Mouse (Mus musculus) neural tube, embryonic 14.5 days (tissue): Measurements from ENCODE around the gene Vwc2. TPM values are rescaled to one million over a fixed set of nuclear protein-coding genes. Genes with fewer than 3 reads are reported as not detected.
A peak's percentile ranks its signal among the peaks of the same experiment; 100 is the strongest.

Experiments
- ATAC-seq: fragments of 200-750 bp; cut with Nextera tagmentation; 2 replicates; pipeline ENCODE4 v1.8.0; 2017; ENCODE audit warnings: low read depth, mild to moderate bottlenecking, moderate TSS enrichment, moderate library complexity
- H3K27ac ChIP-seq: fragments of 300-500 bp; sonication (generic); 2 replicates; pipeline ENCODE4 v1.5.1; 2014; ENCODE audit warnings: low read depth, mild to moderate bottlenecking, control low read depth, low read length, moderate library complexity, mixed read lengths
- H3K27me3 ChIP-seq: fragments of 300-500 bp; sonication (generic); 2 replicates; pipeline ENCODE4 v1.6.1; 2014; ENCODE audit warnings: low read length; ENCODE audit not compliant: control insufficient read depth, insufficient read depth
- H3K36me3 ChIP-seq: fragments of 300-500 bp; sonication (generic); 2 replicates; pipeline ENCODE4 v1.6.1; 2014; ENCODE audit warnings: low read length, mixed read lengths; ENCODE audit not compliant: control insufficient read depth, insufficient read depth
- H3K4me1 ChIP-seq: fragments of 300-500 bp; sonication (generic); 2 replicates; pipeline ENCODE4 v1.6.1; 2014; ENCODE audit warnings: low read length; ENCODE audit not compliant: control insufficient read depth, insufficient read depth
- H3K4me2 ChIP-seq: fragments of 300-500 bp; sonication (generic); 2 replicates; pipeline ENCODE4 v1.6.1; 2014; ENCODE audit warnings: mild to moderate bottlenecking, low read depth, low read length, control low read depth
- H3K4me3 ChIP-seq: fragments of 300-500 bp; sonication (generic); 2 replicates; pipeline ENCODE4 v1.5.1; 2014; ENCODE audit warnings: low read depth, low read length, control low read depth, mixed read lengths
- H3K9ac ChIP-seq: fragments of 300-500 bp; sonication (generic); replicated peaks from 2 replicates; pipeline ENCODE4 v1.6.1; 2014; ENCODE audit warnings: low read depth, mild to moderate bottlenecking, control low read depth, low read length, mixed read lengths
- H3K9me3 ChIP-seq: fragments of 300-500 bp; sonication (generic); 2 replicates; pipeline ENCODE4 v1.6.1; 2016; ENCODE audit warnings: low read length; ENCODE audit not compliant: control insufficient read depth
- WGBS: fragments of 180-500 bp; shearing (Covaris S2); extraction: QIAGEN DNeasy Blood & Tissue Kit; methylation state at CpG from one replicate; pipeline ENCODE4 v1.1.7; 2014; 5-methylcytosine and 5-hydroxymethylcytosine counted together
- polyA plus RNA-seq: library from polyadenylated mRNA; unstranded; fragments of >200 nt; fragmentation: Nextera tagmentation; extraction: Ambion mirVana; gene quantifications from 2 replicates; pipeline ENCODE4 v1.2.1, GENCODE M21; 2014

Gene Vwc2
- polyA plus RNA-seq, 1 experiment from 2014 or later, result 14.0 TPM

DNA sequence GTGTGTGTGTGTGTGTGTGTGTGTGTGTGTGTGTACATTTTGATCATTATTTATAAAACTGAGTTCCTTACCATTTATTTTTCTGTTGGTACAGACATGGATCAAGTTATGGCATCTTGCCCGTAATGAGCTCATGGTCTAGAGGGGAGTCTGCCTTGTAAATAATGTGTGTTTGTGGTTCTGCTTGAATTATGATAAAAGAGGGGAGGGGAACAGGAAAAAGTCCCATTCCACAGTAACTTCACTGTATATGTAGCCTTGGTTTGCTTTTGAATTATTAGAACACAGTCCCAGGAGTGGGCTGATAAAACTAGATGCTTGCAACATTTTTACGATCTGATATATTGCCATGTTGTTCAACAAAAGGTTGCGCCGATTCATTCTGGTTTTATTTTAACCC lies 57.4 kb downstream of the Vwc2 start:
- no peaks in the 10 kb centered on the region for H3K9me3 ChIP-seq
- peak; percentile 70; the same call in 1 of the 2 replicates for ATAC-seq
- no peaks in the 10 kb centered on the region for H3K27me3 ChIP-seq
- H3K27ac ChIP-seq, result no peak overlapping the region
- H3K4me1 ChIP-seq, result no peaks in the 10 kb centered on the region
- no peak overlapping the region for H3K9ac ChIP-seq
- no peaks in the 10 kb centered on the region for H3K36me3 ChIP-seq
- no peak overlapping the region for H3K4me2 ChIP-seq
- H3K4me3 ChIP-seq, result no peak overlapping the region
- 75% methylated on average over 4 of the region's 4 CpGs for WGBS

DNA sequence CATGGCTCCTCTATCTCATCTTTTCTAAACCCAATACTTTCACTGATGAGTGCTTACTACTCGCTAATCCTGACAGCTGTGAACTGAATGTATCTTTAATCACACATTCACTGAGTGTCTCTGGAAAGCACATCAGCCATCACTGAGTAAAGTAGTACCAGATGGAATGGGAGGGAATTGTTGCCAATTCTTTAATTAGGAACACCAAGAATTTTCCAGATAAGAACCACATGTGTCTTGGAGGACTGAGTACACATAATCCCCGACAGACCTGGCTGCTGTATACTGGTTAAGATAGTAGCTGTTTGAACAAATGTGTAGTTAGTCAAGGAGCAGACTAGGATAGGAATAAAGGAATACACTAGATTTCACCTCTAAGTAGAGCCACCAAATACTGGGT lies 61.2 kb downstream of the Vwc2 start:
- Histone ChIP-seq H3K27me3 (no peaks in the 10 kb centered on the region), H3K4me1 (no peaks in the 10 kb centered on the region), H3K4me2 (no peak overlapping the region), H3K27ac (no peak overlapping the region), H3K4me3 (no peak overlapping the region), H3K9ac (no peak overlapping the region), H3K36me3 (no peaks in the 10 kb centered on the region), H3K9me3 (no peaks in the 10 kb centered on the region)
- 89% methylated on average over 2 of the region's 2 CpGs for WGBS
- no peak for ATAC-seq

DNA sequence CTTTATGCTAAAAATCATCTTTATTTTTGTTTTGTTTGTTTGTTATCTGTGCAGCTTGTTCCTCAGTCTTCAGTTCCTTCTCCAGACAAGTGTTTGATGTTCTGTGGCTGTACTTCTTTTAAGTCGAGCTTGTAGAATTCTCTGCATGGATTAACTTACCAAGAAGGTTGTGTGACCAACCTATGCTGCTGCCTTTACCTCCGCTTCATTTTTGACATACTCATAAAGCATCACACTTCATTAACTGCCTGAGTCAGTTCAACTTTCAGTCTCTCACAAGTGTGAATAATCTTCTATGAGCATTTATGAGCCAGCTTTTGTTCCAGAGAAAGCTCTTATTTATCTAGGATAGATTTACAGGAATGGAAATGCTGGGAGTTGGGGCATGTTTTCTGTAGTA lies 68.7 kb downstream of the Vwc2 start:
- H3K27ac ChIP-seq, result no peak overlapping the region
- no peak for ATAC-seq
- no peak overlapping the region for H3K4me2 ChIP-seq
- H3K27me3 ChIP-seq, result no peaks in the 10 kb centered on the region
- H3K4me3 ChIP-seq, result no peak overlapping the region
- no peaks in the 10 kb centered on the region for H3K9me3 ChIP-seq
- no peaks in the 10 kb centered on the region for H3K4me1 ChIP-seq
- H3K9ac ChIP-seq, result no peak overlapping the region
- WGBS, result 65% methylated on average over 2 of the region's 2 CpGs
- no peaks in the 10 kb centered on the region for H3K36me3 ChIP-seq

DNA sequence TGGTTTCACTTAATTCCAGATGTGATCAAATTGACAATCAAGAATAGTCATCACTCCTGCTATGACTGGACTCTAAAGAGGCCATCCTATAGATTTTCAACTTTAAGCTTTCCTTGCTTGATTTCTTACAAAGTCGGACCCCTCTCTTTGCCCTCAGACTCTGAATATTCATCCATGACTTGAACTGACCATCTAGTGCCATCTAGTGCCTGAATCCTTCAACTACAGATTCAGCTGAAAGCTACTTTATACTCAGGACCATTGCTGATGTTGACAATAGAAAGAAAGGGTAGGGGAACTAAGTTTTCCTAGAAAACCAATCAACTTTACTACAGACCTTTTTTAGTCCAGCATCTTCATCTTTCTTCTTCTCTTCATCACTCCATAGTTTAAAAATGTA lies 109.1 kb downstream of the Vwc2 start:
- Histone ChIP-seq H3K36me3 (no peaks in the 10 kb centered on the region), H3K4me1 (no peaks in the 10 kb centered on the region), H3K4me3 (no peak overlapping the region), H3K9me3 (no peaks in the 10 kb centered on the region), H3K4me2 (no peak overlapping the region), H3K9ac (no peak overlapping the region), H3K27ac (no peak overlapping the region), H3K27me3 (no peaks in the 10 kb centered on the region)
- peak; percentile 61; the same call in 1 of the 2 replicates for ATAC-seq
- 36% methylated on average over 1 of the region's 1 CpGs for WGBS

DNA sequence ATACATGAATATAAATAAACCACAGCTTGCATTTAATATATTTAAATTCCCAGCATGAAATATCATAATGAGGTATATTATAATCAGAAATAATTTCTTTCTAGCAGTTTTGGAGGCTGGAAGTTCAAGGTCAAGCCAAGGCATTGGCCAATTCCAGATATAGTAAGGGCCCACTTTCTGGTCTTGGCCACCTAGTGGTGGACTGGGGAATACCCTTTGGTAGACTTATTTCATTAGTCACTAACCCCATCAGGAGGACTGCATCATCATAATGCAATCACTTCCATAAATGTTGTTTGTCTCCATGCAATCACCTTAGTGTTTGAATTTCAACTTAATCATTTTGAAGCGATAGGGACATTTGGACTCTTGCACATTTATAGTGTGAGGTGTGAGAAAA lies 125.3 kb downstream of the Vwc2 start:
- Histone ChIP-seq H3K9ac (no peak overlapping the region), H3K4me3 (no peak overlapping the region), H3K27ac (no peak overlapping the region), H3K9me3 (no peaks in the 10 kb centered on the region), H3K4me2 (no peak overlapping the region), H3K36me3 (no peaks in the 10 kb centered on the region), H3K27me3 (no peaks in the 10 kb centered on the region), H3K4me1 (no peaks in the 10 kb centered on the region)
- ATAC-seq, result no peak
- 79% methylated on average over 1 of the region's 1 CpGs for WGBS

DNA sequence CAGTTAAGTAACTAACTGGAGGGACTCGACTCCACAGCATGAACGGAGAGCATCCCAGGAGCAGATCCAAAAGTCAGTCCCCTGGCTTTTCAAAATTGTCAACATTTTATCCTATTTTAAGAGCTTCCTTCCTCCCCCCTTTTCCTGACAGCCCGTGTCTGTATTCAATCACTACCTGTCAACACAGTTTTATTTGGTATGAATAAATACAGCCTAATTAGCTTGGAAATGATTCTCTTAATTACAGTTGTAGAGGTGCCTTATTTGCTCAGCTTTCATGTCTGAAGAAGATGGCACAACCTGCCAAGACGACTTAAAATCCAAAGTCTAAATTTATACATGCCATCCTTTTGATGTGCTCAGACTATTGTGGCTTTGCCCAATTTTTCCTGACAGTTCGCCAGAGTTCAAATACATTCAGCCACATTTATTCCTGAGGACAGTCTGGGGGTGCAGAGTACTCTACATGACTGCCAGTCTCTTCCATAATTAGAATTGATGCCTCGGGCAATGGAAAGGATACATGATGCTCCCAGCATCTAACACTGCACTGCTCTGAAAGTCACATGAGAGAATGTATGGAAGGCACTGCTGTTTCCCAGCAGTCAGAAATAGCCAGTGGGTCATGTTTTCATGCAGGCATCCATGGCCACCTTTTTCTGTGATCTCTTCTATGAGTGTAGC lies 128.8 kb downstream of the Vwc2 start:
- Histone ChIP-seq H3K27ac (no peak overlapping the region), H3K9me3 (no peaks in the 10 kb centered on the region), H3K4me3 (no peak overlapping the region), H3K9ac (no peak overlapping the region), H3K4me1 (no peaks in the 10 kb centered on the region), H3K27me3 (no peaks in the 10 kb centered on the region), H3K36me3 (no peaks in the 10 kb centered on the region), H3K4me2 (no peak overlapping the region)
- 78% methylated on average over 6 of the region's 6 CpGs for WGBS
- ATAC-seq, result no peak

DNA sequence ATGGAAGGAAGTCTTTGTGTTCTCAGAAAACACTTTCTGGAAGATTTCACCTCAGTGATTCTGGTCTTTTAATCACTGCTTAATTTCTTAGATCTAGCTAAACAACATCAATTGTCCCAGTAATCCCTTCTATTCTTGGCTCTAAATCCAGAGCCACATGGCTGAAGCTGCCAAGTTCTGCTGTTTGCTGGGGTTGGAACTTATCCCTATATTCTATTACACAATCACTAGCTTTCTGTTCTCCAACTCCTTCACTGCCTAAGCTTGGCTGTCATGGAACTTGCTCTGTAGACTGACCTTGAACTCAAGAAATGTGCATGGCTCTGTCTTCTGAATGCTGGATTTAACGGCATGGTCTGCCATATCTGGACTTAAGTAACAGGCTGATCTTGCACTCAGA lies 143.3 kb downstream of the Vwc2 start:
- no peaks in the 10 kb centered on the region for H3K27me3 ChIP-seq
- H3K4me1 ChIP-seq, result no peaks in the 10 kb centered on the region
- no peak overlapping the region for H3K9ac ChIP-seq
- H3K4me2 ChIP-seq, result no peak overlapping the region
- H3K36me3 ChIP-seq, result no peaks in the 10 kb centered on the region
- H3K9me3 ChIP-seq, result no peaks in the 10 kb centered on the region
- ATAC-seq, result no peak
- 100% methylated on average over 1 of the region's 1 CpGs for WGBS
- no peak overlapping the region for H3K4me3 ChIP-seq
- H3K27ac ChIP-seq, result no peak overlapping the region

DNA sequence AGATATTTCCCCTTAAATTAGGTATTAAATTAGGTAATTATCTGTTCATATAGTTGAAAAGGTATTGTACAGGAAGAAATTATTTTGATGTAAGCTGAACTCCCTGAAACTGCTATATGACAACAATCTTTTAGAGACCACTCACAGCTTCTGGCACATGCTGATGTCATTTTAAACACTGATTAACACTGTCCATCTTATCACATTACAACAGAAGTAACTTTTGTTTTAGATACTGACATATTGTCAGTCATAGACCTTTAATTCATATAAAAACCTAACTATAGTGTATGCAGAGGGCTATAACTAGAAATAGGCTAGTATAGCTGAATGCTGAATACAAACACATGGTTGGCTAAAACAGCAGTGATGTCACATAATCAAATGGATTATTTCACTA lies 166.1 kb downstream of the Vwc2 start:
- Histone ChIP-seq H3K4me3 (no peak overlapping the region), H3K27ac (no peak overlapping the region), H3K27me3 (no peaks in the 10 kb centered on the region), H3K4me1 (no peaks in the 10 kb centered on the region), H3K4me2 (no peak overlapping the region), H3K9me3 (no peaks in the 10 kb centered on the region), H3K36me3 (no peaks in the 10 kb centered on the region), H3K9ac (no peak overlapping the region)
- no peak for ATAC-seq

DNA sequence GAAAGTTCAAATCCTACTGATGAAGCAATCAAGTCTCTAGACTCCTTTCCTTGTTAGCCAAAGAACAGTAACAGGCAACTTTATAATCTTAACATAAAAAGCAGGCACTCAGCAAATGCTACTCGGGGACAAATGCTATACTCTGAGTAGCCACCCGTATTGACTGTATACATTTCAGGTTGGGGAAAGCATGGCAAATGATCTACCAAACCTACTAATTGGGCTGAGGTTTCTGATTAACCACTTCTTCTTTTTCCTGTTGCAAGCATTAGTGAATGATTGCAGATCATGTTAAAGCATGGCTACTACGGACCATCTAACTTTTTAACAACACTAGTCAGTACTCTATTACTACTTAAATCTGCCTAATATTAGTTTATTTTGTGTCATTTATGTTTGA lies 169.5 kb downstream of the Vwc2 start:
- H3K36me3 ChIP-seq, result no peaks in the 10 kb centered on the region
- H3K27ac ChIP-seq, result no peak overlapping the region
- no peaks in the 10 kb centered on the region for H3K27me3 ChIP-seq
- no peaks in the 10 kb centered on the region for H3K9me3 ChIP-seq
- ATAC-seq, result no peak
- H3K9ac ChIP-seq, result no peak overlapping the region
- H3K4me2 ChIP-seq, result no peak overlapping the region
- no peaks in the 10 kb centered on the region for H3K4me1 ChIP-seq
- H3K4me3 ChIP-seq, result no peak overlapping the region
- 85% methylated on average over 3 of the region's 3 CpGs for WGBS
